Mouse (Mus musculus) heart, postnatal 0 days (tissue): ENCODE results near the gene Coq2.

ENCODE experiments used
- CTCF ChIP-seq: IDR thresholded peaks from 2 replicates; pipeline ENCODE4 v1.5.1; 2016; ENCODE audit warnings: antibody characterized with exemption, control low read depth, low read depth
- EP300 ChIP-seq: IDR thresholded peaks from 2 replicates; pipeline ENCODE4 v1.6.1; 2016; ENCODE audit warnings: antibody characterized with exemption, low read depth

- TF ChIP-seq EP300, result no peak
- no peak for TF ChIP-seq CTCF
These were observed 32.6 kb downstream of the Coq2 start for GRCm38 (mm10) chr5:100642316-100642715.
